Mouse (Mus musculus) limb, embryonic 14.5 days (tissue): Measurements from ENCODE around the gene Mmrn2. TPM values are rescaled to one million over a fixed set of nuclear protein-coding genes. Genes with fewer than 3 reads are reported as not detected.
A peak's percentile ranks its signal among the peaks of the same experiment; 100 is the strongest.

ENCODE experiments used
- ATAC-seq: fragments of 200-750 bp; cut with Nextera tagmentation; 2 replicates; pipeline ENCODE4 v1.8.0; 2017; ENCODE audit warnings: low read depth, moderate number of reproducible peaks, moderate TSS enrichment; ENCODE audit not compliant: low FRiP score
- DNase-seq: peaks from one replicate; pipeline ENCODE4 v3.0.0-alpha.2; 2015; ENCODE audit warnings: low spot score
- H3K27ac ChIP-seq: fragments of 300-500 bp; sonication (generic); replicated peaks from 2 replicates; pipeline ENCODE4 v1.5.1; 2014; ENCODE audit warnings: low read depth, mild to moderate bottlenecking, low read length, moderate library complexity, mixed read lengths
- H3K27me3 ChIP-seq: fragments of 300-500 bp; sonication (generic); 2 replicates; pipeline ENCODE4 v1.6.1; 2014; ENCODE audit warnings: low read length, mixed read lengths; ENCODE audit not compliant: control insufficient read depth, insufficient read depth
- H3K36me3 ChIP-seq: fragments of 300-500 bp; sonication (generic); 2 replicates; pipeline ENCODE4 v1.6.1; 2014; ENCODE audit warnings: mild to moderate bottlenecking, low read length, moderate library complexity, mixed read lengths; ENCODE audit not compliant: control insufficient read depth, insufficient read depth
- H3K4me1 ChIP-seq: fragments of 300-500 bp; sonication (generic); 2 replicates; pipeline ENCODE4 v1.6.1; 2014; ENCODE audit warnings: antibody characterized with exemption, low read length, mixed read lengths; ENCODE audit not compliant: control insufficient read depth, insufficient read depth
- H3K4me2 ChIP-seq: fragments of 300-500 bp; sonication (generic); replicated peaks from 2 replicates; pipeline ENCODE4 v1.6.1; 2014; ENCODE audit warnings: low read depth, mild to moderate bottlenecking, low read length, moderate library complexity; ENCODE audit not compliant: severe bottlenecking
- H3K4me3 ChIP-seq: fragments of 300-500 bp; sonication (generic); replicated peaks from 2 replicates; pipeline ENCODE4 v1.5.1; 2014; ENCODE audit warnings: low read length
- H3K9ac ChIP-seq: fragments of 300-500 bp; sonication (generic); 2 replicates; pipeline ENCODE4 v1.6.1; 2014; ENCODE audit warnings: mild to moderate bottlenecking, low read depth, low read length, moderate library complexity; ENCODE audit not compliant: severe bottlenecking
- H3K9me3 ChIP-seq: fragments of 300-500 bp; sonication (generic); 2 replicates; pipeline ENCODE4 v1.6.1; 2016; ENCODE audit warnings: low read length; ENCODE audit not compliant: control insufficient read depth
- POLR2A ChIP-seq: fragments of 200-500 bp; IDR thresholded peaks from 2 replicates; pipeline ENCODE4 v1.8.0; 2012; ENCODE audit warnings: inconsistent platforms, mild to moderate bottlenecking, moderate library complexity, borderline replicate concordance; ENCODE audit not compliant: insufficient read depth, insufficient read length; ENCODE audit errors: extremely low read depth
- WGBS: fragments of 180-500 bp; shearing (Covaris S2); extraction: QIAGEN DNeasy Blood & Tissue Kit; methylation state at CpG from one replicate; pipeline ENCODE4 v1.1.7; 2014; 5-methylcytosine and 5-hydroxymethylcytosine counted together
- polyA plus RNA-seq, 2 experiments: library from polyadenylated mRNA; depleted of rRNA in 1 of 2; stranded (reverse) in 1 of 2; unstranded in 1 of 2; fragments of >200 nt; fragmentation: Nextera tagmentation in 1 of 2; extraction: Ambion mirVana in 1 of 2; gene quantifications; 2 replicates each; pipeline versions ENCODE4 v1.2.1 to v1.2.3; 2012 to 2014

Mmrn2 gene
- polyA plus RNA-seq, 2 experiments = 4.5 to 7.7 TPM

- no peak overlapping the region for H3K9ac ChIP-seq
- no peak for ATAC-seq
- no peak overlapping the region for H3K27ac ChIP-seq
- H3K36me3 ChIP-seq = peaks cover 58% of the 10 kb centered on the region
- no peak overlapping the region for H3K4me2 ChIP-seq
- no peaks in the 10 kb centered on the region for H3K4me1 ChIP-seq
- no peak for TF ChIP-seq POLR2A
- no peak overlapping the region for H3K4me3 ChIP-seq
- no peaks in the 10 kb centered on the region for H3K27me3 ChIP-seq
- DNase-seq = no peak
- no peaks in the 10 kb centered on the region for H3K9me3 ChIP-seq
Observed at GRCm38 (mm10) chr14:34444924-34445323, 69.7 kb downstream of the Mmrn2 start.

GRCm38 (mm10) chr14:34445348-34445747 lies 70.1 kb downstream of the Mmrn2 start:
- Histone ChIP-seq H3K9me3 (no peaks in the 10 kb centered on the region), H3K9ac (no peak overlapping the region), H3K27ac (no peak overlapping the region), H3K27me3 (no peaks in the 10 kb centered on the region), H3K4me3 (no peak overlapping the region), H3K4me1 (no peaks in the 10 kb centered on the region), H3K4me2 (no peak overlapping the region), H3K36me3 (peaks cover 57% of the 10 kb centered on the region)
- TF ChIP-seq POLR2A = no peak
- 23% methylated on average over 3 of the region's 3 CpGs for WGBS
- DNase-seq = no peak
- ATAC-seq = 0 out of 2 replicates have a peak, but pooled peaks have one; percentile 3

GRCm38 (mm10) chr14:34446624-34447023 lies 71.4 kb downstream of the Mmrn2 start:
- peaks cover 49% of the 10 kb centered on the region for H3K36me3 ChIP-seq
- 96% methylated on average over 6 of the region's 6 CpGs for WGBS
- no peak overlapping the region for H3K4me2 ChIP-seq

DNA sequence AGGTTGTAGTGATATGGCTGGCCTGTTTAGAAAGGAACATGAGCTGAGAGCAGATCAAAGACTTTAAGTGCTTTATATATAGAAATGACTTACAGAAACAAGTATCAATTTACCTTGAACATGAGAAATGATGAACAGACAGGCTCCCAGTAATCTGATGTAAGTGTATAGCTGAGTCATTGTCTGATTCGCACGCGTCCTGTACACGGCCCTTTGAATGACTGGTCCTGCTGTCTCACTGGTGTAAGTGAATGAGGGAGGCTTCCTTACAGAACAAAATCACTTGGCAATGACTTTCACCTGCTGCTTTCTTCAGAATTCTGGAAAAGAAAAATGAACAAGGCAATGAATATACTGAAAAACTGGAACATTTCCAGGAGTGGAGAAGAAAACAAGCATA lies 72.4 kb downstream of the Mmrn2 start:
- TF ChIP-seq POLR2A = no peak
- no peak overlapping the region for H3K4me2 ChIP-seq
- no peak overlapping the region for H3K27ac ChIP-seq
- WGBS = 87% methylated on average over 4 of the region's 4 CpGs
- H3K4me1 ChIP-seq = 0 out of 2 replicates have a peak, but pooled peaks cover 4% of the 10 kb centered on the region
- no peak overlapping the region for H3K9ac ChIP-seq
- H3K27me3 ChIP-seq = no peaks in the 10 kb centered on the region
- H3K4me3 ChIP-seq = no peak overlapping the region
- ATAC-seq (no peak), DNase-seq (no peak)
- H3K36me3 ChIP-seq = peaks cover 44% of the 10 kb centered on the region
- no peaks in the 10 kb centered on the region for H3K9me3 ChIP-seq

More at GRCm38 (mm10) chr14:34446624-34447023, 71.4 kb downstream of the Mmrn2 start:
- H3K4me1 ChIP-seq = no peaks in the 10 kb centered on the region
- TF ChIP-seq POLR2A = no peak
- no peaks in the 10 kb centered on the region for H3K9me3 ChIP-seq
- no peak overlapping the region for H3K27ac ChIP-seq
- ATAC-seq (no peak), DNase-seq (no peak)
- H3K27me3 ChIP-seq = no peaks in the 10 kb centered on the region
- no peak overlapping the region for H3K4me3 ChIP-seq
- no peak overlapping the region for H3K9ac ChIP-seq

GRCm38 (mm10) chr14:34448398-34448797 lies 73.1 kb downstream of the Mmrn2 start:
- no peak for TF ChIP-seq POLR2A
- Histone ChIP-seq H3K27ac (no peak overlapping the region), H3K9ac (no peak overlapping the region), H3K4me2 (no peak overlapping the region), H3K4me3 (no peak overlapping the region), H3K9me3 (no peaks in the 10 kb centered on the region), H3K27me3 (no peaks in the 10 kb centered on the region), H3K4me1 (peaks cover 7% of the 10 kb centered on the region; the same call in 1 of the 2 replicates), H3K36me3 (peaks cover 37% of the 10 kb centered on the region)
- ATAC-seq (no peak), DNase-seq (no peak)

- 75% methylated on average over 9 of the region's 9 CpGs for WGBS
- no peak for TF ChIP-seq POLR2A
- Histone ChIP-seq H3K4me2 (no peak overlapping the region), H3K27ac (no peak overlapping the region), H3K4me3 (no peak overlapping the region), H3K9me3 (no peaks in the 10 kb centered on the region), H3K9ac (no peak overlapping the region), H3K27me3 (no peaks in the 10 kb centered on the region), H3K36me3 (peaks cover 33% of the 10 kb centered on the region), H3K4me1 (peaks cover 15% of the 10 kb centered on the region)
- no peak for ATAC-seq
- no peak for DNase-seq
Observed at GRCm38 (mm10) chr14:34449807-34450206, 74.5 kb downstream of the Mmrn2 start.
